ENCODE assay signal across 8 mouse cellular contexts in genomic region chr4:115709792-115710418, GRCm38 (mm10). TPM values are rescaled to one million over a fixed set of nuclear protein-coding genes. Genes with fewer than 3 reads are reported as not detected.
DNase-seq lines count a peak whose midpoint lies in the region; ATAC-seq and TF ChIP-seq lines count a peak whose summit lies in the region.

No protein-coding gene starts in this region.

- no peak overlapping the region for H3K4me3 ChIP-seq in cortical plate, adult 2 months (ENCODE audit: insufficient read depth, low read length)
- H3K4me3 ChIP-seq in hindbrain, postnatal 0 days (ENCODE audit: low read length): no peak overlapping the region
- H3K4me3 ChIP-seq in left cerebral cortex, adult 2 months: no peak overlapping the region

- H3K9ac ChIP-seq in hindbrain, postnatal 0 days (replicated peaks; ENCODE audit: low read length): no peak overlapping the region

- peak; percentile 63 for TF ChIP-seq CTCF in cortical plate, adult 2 months (IDR thresholded peaks at IDR 0.05; ENCODE audit: extremely low read depth, insufficient read depth, low read length)
- TF ChIP-seq CTCF in hindbrain, postnatal 0 days (IDR thresholded peaks at IDR 0.05; ENCODE audit: low read depth): peak; percentile 83
- TF ChIP-seq CTCF in left cerebral cortex, adult 2 months (IDR thresholded peaks at IDR 0.05): peak; percentile 74

- H3K4me2 ChIP-seq in hindbrain, postnatal 0 days (ENCODE audit: low read depth, low read length): peak overlapping the region; percentile 50

- no peak for TF ChIP-seq POLR2A in cortical plate, adult 2 months (IDR thresholded peaks at IDR 0.05; ENCODE audit: extremely low read depth, insufficient read depth, low read length)

- peak; percentile 84 for DNase-seq in ZHBTc4 (ENCODE audit: low read depth, low spot score)
- DNase-seq in gastrocnemius, adult 8-10 months (ENCODE audit: low spot score in 2 of 2): peak; percentile 63 to 67
- peak; percentile 89 for DNase-seq in hindbrain, postnatal 0 days (ENCODE audit: low spot score)
- peak; percentile 76 to 87 for DNase-seq in left cerebral cortex, adult 2 months (ENCODE audit: extremely low spot score in 1 of 2, low spot score in 2 of 2)
- DNase-seq in lung, postnatal 4 days: peak; percentile 78 to 88
- DNase-seq in right cerebral cortex, postnatal 14 days: peak; percentile 83
- DNase-seq in urinary bladder, postnatal 25 days (ENCODE audit: low spot score): peak; percentile 75

- H3K9me3 ChIP-seq in hindbrain, postnatal 0 days (ENCODE audit: low read length): no peaks in the 10 kb centered on the region

- peak; percentile 93 for ATAC-seq in hindbrain, postnatal 0 days

- WGBS in hindbrain, postnatal 0 days: 14% methylated on average over 10 of the region's 13 CpGs

- H3K27me3 ChIP-seq in hindbrain, postnatal 0 days (ENCODE audit: insufficient read depth, low read length): no peaks in the 10 kb centered on the region

- intact Hi-C loops in left cerebral cortex, adult 2 months (cut with DNase I): loop anchor here (2.0 to 10.0 kb wide), 3 partner anchors 229 to 609 kb away; no protein-coding TSS in a partner anchor

- H3K4me1 ChIP-seq in cortical plate, adult 2 months (ENCODE audit: control insufficient read depth, insufficient read depth, low read length): no peaks in the 10 kb centered on the region
- no peaks in the 10 kb centered on the region for H3K4me1 ChIP-seq in hindbrain, postnatal 0 days (ENCODE audit: insufficient read depth, low read length)

- H3K27ac ChIP-seq in cortical plate, adult 2 months (ENCODE audit: insufficient read depth, low read length): no peak overlapping the region
- no peak overlapping the region for H3K27ac ChIP-seq in hindbrain, postnatal 0 days
- no peak overlapping the region for H3K27ac ChIP-seq in left cerebral cortex, adult 2 months

- no peaks in the 10 kb centered on the region for H3K36me3 ChIP-seq in hindbrain, postnatal 0 days (ENCODE audit: insufficient read depth, low read length)

RNA-seq across cellular contexts. Expression of gene Efcab14, which starts 27.6 kb away (rescaled TPM):
- polyA plus RNA-seq in cortical plate, adult 2 months (2012; rRNA removed): 37.9 and 42.0 TPM in 2 replicates
- total RNA-seq in gastrocnemius, adult 8-10 months (2022): 10 to 100 TPM; 45.1 to 55.3 (median 52.5) TPM
- 17.1 and 20.5 TPM in 2 replicates for total RNA-seq in hindbrain, postnatal 0 days (2014; rRNA removed)
- polyA plus RNA-seq in hindbrain, postnatal 0 days (2015; fragmentation: Nextera tagmentation; extraction: Ambion mirVana): 17.0 and 17.9 TPM in 2 replicates
- total RNA-seq in left cerebral cortex, adult 2 months (2021): 10 to 100 TPM; 50.7 to 52.5 TPM
